Mouse (Mus musculus): ENCODE results near the gene Cstf1. TPM values are rescaled to one million over a fixed set of nuclear protein-coding genes. Genes with fewer than 3 reads are reported as not detected.

Gene Cstf1
- total RNA-seq, 1 experiment: 67.2 TPM

GRCm38 (mm10) chr2:172418208-172418607 is 47.7 kb downstream of the Cstf1 start:
- in situ Hi-C loops (cut with MboI; ENCODE audit: low sequenced_read_pairs in 2 of 2, unreplicated experiment in 2 of 2): no loop called here
- peaks cover 0 to 3% of the 10 kb centered on the region in 2 experiments; a peak in 1 of 4 replicates for H3K4me1 ChIP-seq (ENCODE audit: control insufficient read depth in 2 of 2, insufficient read depth in 2 of 2, low read length in 2 of 2, poor library complexity in 1 of 2)
- H3K9me3 ChIP-seq (ENCODE audit: control insufficient read depth, insufficient read depth, low read depth, low read length): no peaks in the 10 kb centered on the region
- H3K4me3 ChIP-seq (ENCODE audit: insufficient read depth in 1 of 2, low read depth in 1 of 2, low read length in 2 of 2, poor library complexity in 1 of 2, severe bottlenecking in 1 of 2): no peak overlapping the region
- no peak for DNase-seq (ENCODE audit: low read depth, low spot score)
- H3K36me3 ChIP-seq (ENCODE audit: control insufficient read depth, insufficient read depth, low read length, poor library complexity, severe bottlenecking): no peaks in the 10 kb centered on the region; the same call in 1 of the 2 replicates
- no peak overlapping the region for H3K9ac ChIP-seq (ENCODE audit: insufficient read depth, low read depth, low read length, poor library complexity, severe bottlenecking)
- H3K27ac ChIP-seq (ENCODE audit: insufficient read depth, low read depth, low read length, poor library complexity, severe bottlenecking): no peak overlapping the region
- TF ChIP-seq ZC3H11A (IDR thresholded peaks at IDR 0.05; ENCODE audit: borderline replicate concordance, low read depth, low read length) (no peak), MAFK (IDR thresholded peaks at IDR 0.05; ENCODE audit: insufficient read depth, low read depth, low read length) (no peak), HCFC1 (IDR thresholded peaks at IDR 0.05; ENCODE audit: borderline replicate concordance, insufficient read depth, low read length) (no peak), ZNF384 (IDR thresholded peaks at IDR 0.05; ENCODE audit: low read depth, low read length) (no peak), CHD2 (IDR thresholded peaks at IDR 0.05; ENCODE audit: low read depth, low read length) (no peak)

DNA sequence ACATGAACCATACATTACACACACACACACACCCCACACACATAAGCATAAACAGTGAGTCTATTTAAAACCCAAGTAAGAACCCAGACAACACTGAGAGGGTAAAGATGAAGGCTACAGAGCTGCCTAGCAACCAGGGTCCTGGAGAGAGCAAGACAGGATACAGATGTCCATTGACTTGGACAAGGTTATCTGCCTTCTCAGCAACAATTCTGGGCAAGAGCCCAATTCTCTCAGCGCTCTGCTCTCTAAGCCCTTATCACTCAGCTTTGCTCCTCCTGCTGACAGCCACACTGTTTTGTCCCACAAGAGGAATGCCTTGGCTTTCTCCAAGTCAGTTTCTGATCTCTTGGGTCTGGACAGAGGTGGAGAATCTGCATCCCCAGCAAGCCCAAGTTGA is 60.1 kb downstream of the Cstf1 start:
- Histone ChIP-seq H3K9me3 (ENCODE audit: control insufficient read depth, insufficient read depth, low read depth, low read length) (no peaks in the 10 kb centered on the region), H3K4me1 (ENCODE audit: control insufficient read depth in 2 of 2, insufficient read depth in 2 of 2, low read length in 2 of 2, poor library complexity in 1 of 2) (no peaks in the 10 kb centered on the region), H3K27ac (ENCODE audit: insufficient read depth, low read depth, low read length, poor library complexity, severe bottlenecking) (no peak overlapping the region), H3K9ac (ENCODE audit: insufficient read depth, low read depth, low read length, poor library complexity, severe bottlenecking) (no peak overlapping the region), H3K4me3 (ENCODE audit: insufficient read depth in 1 of 2, low read depth in 1 of 2, low read length in 2 of 2, poor library complexity in 1 of 2, severe bottlenecking in 1 of 2) (no peak overlapping the region), H3K36me3 (ENCODE audit: control insufficient read depth, insufficient read depth, low read length, poor library complexity, severe bottlenecking) (peaks cover 3% of the 10 kb centered on the region; the same call in 1 of the 2 replicates)
- TF ChIP-seq MAFK (IDR thresholded peaks at IDR 0.05; ENCODE audit: insufficient read depth, low read depth, low read length) (no peak), HCFC1 (IDR thresholded peaks at IDR 0.05; ENCODE audit: borderline replicate concordance, insufficient read depth, low read length) (no peak), CHD2 (IDR thresholded peaks at IDR 0.05; ENCODE audit: low read depth, low read length) (no peak), ZNF384 (IDR thresholded peaks at IDR 0.05; ENCODE audit: low read depth, low read length) (no peak), ZC3H11A (IDR thresholded peaks at IDR 0.05; ENCODE audit: borderline replicate concordance, low read depth, low read length) (no peak)
- in situ Hi-C loops (cut with MboI; ENCODE audit: low sequenced_read_pairs in 2 of 2, unreplicated experiment in 2 of 2): loop anchor here in 1 of 2 experiments (25.0 kb wide), 1 partner anchor 193 kb away; the partner anchor contains the start of gene Mc3r
- no peak for DNase-seq (ENCODE audit: low read depth, low spot score)

Other genes with a start within 250 kb of the Cstf1 start
- not detected in 2 replicates for gene Mc3r, start 122.2 kb upstream of the Cstf1 start, total RNA-seq (2012; rRNA removed)
- 1.6 and 2.0 TPM in 2 replicates for gene Fam210b, start 25.1 kb upstream of the Cstf1 start, total RNA-seq (2012; rRNA removed)
- gene Aurka, start 146 bp upstream of the Cstf1 start, total RNA-seq (2012; rRNA removed): 98.6 and 104 TPM in 2 replicates
- 2.5 and 2.8 TPM in 2 replicates for gene Cass4, start 23.1 kb downstream of the Cstf1 start, total RNA-seq (2012; rRNA removed)
- gene Rtf2, start 69.9 kb downstream of the Cstf1 start, total RNA-seq (2012; rRNA removed): 51.0 and 58.7 TPM in 2 replicates
- gene Gcnt7, start 87.9 kb downstream of the Cstf1 start, total RNA-seq (2012; rRNA removed): 0.27 and 0.69 TPM in 2 replicates
- gene Fam209, start 101.8 kb downstream of the Cstf1 start, total RNA-seq (2012; rRNA removed): 0.54 and 1.6 TPM in 2 replicates
- gene Tfap2c, start 178.9 kb downstream of the Cstf1 start, total RNA-seq (2012; rRNA removed): 18.2 and 19.7 TPM in 2 replicates

Data from ES-E14 (cell line).